Mouse (Mus musculus): ENCODE results near the gene Clstn1.

DNA sequence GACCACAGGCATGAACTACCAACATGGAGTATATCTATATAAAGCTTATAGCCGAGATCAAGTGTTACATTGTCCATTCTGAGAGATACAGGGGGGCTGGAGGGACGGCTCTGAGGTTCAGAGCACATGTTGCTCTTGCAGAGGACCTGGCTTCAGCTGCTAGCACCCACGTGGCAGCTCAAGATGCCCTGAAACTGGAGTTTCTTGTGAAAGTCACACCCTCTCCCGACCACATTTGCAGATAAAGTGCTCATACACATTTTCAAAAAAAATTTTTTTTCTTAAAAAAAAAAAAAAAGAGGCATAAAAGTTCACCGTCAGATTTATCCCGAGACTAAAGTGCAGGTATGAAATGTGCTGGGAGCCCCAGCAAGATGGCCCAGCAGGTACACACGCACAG lies 74.3 kb downstream of the Clstn1 start:
- TF ChIP-seq CTCF (IDR thresholded peaks at IDR 0.05; ENCODE audit: extremely low read depth, insufficient read depth, insufficient read length, insufficient replicate concordance) (no peak), POLR2A (IDR thresholded peaks at IDR 0.05; ENCODE audit: low read depth, low read length) (no peak)
